Mouse (Mus musculus) erythroblast, embryonic 14.5 days (primary cell): ENCODE measurements around the gene Fbxw5. TPM values are rescaled to one million over a fixed set of nuclear protein-coding genes. Genes with fewer than 3 reads are reported as not detected.

Experiments
- H3K27me3 ChIP-seq: 2 replicates; pipeline ENCODE4 v1.6.1; 2012; ENCODE audit warnings: inconsistent platforms; ENCODE audit not compliant: control insufficient read depth
- H3K36me3 ChIP-seq: 2 replicates; pipeline ENCODE4 v1.6.1; 2012; ENCODE audit warnings: mild to moderate bottlenecking, inconsistent platforms; ENCODE audit not compliant: control insufficient read depth
- H3K4me1 ChIP-seq: 2 replicates; pipeline ENCODE4 v1.6.1; 2012; ENCODE audit warnings: inconsistent platforms; ENCODE audit not compliant: control insufficient read depth
- H3K4me3 ChIP-seq: replicated peaks from 2 replicates; pipeline ENCODE3; 2012; ENCODE audit warnings: moderate library complexity, mild to moderate bottlenecking, inconsistent platforms
- H3K9me3 ChIP-seq: 2 replicates; pipeline ENCODE4 v1.6.1; 2012; ENCODE audit warnings: low read length, inconsistent platforms, mixed read lengths; ENCODE audit not compliant: control insufficient read depth
- GATA1 ChIP-seq: IDR thresholded peaks from 2 replicates; pipeline ENCODE4 v1.6.1; 2012; ENCODE audit warnings: low read length, inconsistent platforms, mixed read lengths
- TAL1 ChIP-seq: IDR thresholded peaks from 3 replicates; pipeline ENCODE4 v1.6.1; 2012; ENCODE audit warnings: low read length, inconsistent platforms, mixed read lengths
- polyA plus RNA-seq: library from polyadenylated mRNA; stranded (reverse); fragments of >175 nt; gene quantifications from 2 replicates; pipeline ENCODE4 v1.2.3, GENCODE M21; 2012

Gene Fbxw5
- polyA plus RNA-seq, 1 experiment = 3.9 TPM

- TF ChIP-seq TAL1 (peak; percentile 80), GATA1 (peak; percentile 79)
- Histone ChIP-seq H3K27me3 (no peaks in the 10 kb centered on the region), H3K9me3 (no peaks in the 10 kb centered on the region), H3K36me3 (peaks cover 52% of the 10 kb centered on the region), H3K4me1 (peaks cover 69% of the 10 kb centered on the region), H3K4me3 (peak overlapping the region; percentile 72)
Measured at GRCm38 (mm10) chr2:25502726-25503125, 2.2 kb downstream of the Fbxw5 start.

GRCm38 (mm10) chr2:25504538-25504937 is 4.0 kb downstream of the Fbxw5 start:
- Histone ChIP-seq H3K4me1 (peaks cover 60% of the 10 kb centered on the region), H3K27me3 (no peaks in the 10 kb centered on the region), H3K9me3 (no peaks in the 10 kb centered on the region), H3K4me3 (no peak overlapping the region), H3K36me3 (peaks cover 52% of the 10 kb centered on the region)
- TF ChIP-seq GATA1 (no peak), TAL1 (no peak)

- peaks cover 57% of the 10 kb centered on the region for H3K4me1 ChIP-seq
- no peaks in the 10 kb centered on the region for H3K9me3 ChIP-seq
- peaks cover 52% of the 10 kb centered on the region for H3K36me3 ChIP-seq
- H3K27me3 ChIP-seq = no peaks in the 10 kb centered on the region
- no peak overlapping the region for H3K4me3 ChIP-seq
- TF ChIP-seq TAL1 (no peak), GATA1 (no peak)
Measured at GRCm38 (mm10) chr2:25505000-25505399, 4.5 kb downstream of the Fbxw5 start.

GRCm38 (mm10) chr2:25505860-25506259 is 5.3 kb downstream of the Fbxw5 start:
- TF ChIP-seq TAL1 (no peak), GATA1 (no peak)
- Histone ChIP-seq H3K9me3 (no peaks in the 10 kb centered on the region), H3K36me3 (peaks cover 52% of the 10 kb centered on the region), H3K27me3 (no peaks in the 10 kb centered on the region), H3K4me1 (peaks cover 57% of the 10 kb centered on the region), H3K4me3 (no peak overlapping the region)

GRCm38 (mm10) chr2:25506964-25507363 is 6.4 kb downstream of the Fbxw5 start:
- no peaks in the 10 kb centered on the region for H3K27me3 ChIP-seq
- H3K4me3 ChIP-seq = no peak overlapping the region
- no peak for TF ChIP-seq GATA1
- no peak for TF ChIP-seq TAL1
- peaks cover 52% of the 10 kb centered on the region for H3K4me1 ChIP-seq
- no peaks in the 10 kb centered on the region for H3K9me3 ChIP-seq
- peaks cover 47% of the 10 kb centered on the region for H3K36me3 ChIP-seq

GRCm38 (mm10) chr2:25509912-25510311 is 9.4 kb downstream of the Fbxw5 start:
- H3K36me3 ChIP-seq = peaks cover 17% of the 10 kb centered on the region
- TF ChIP-seq TAL1 (no peak), GATA1 (no peak)
- no peaks in the 10 kb centered on the region; the same call in 1 of the 2 replicates for H3K27me3 ChIP-seq
- H3K4me3 ChIP-seq = no peak overlapping the region
- H3K4me1 ChIP-seq = peaks cover 22% of the 10 kb centered on the region
- no peaks in the 10 kb centered on the region for H3K9me3 ChIP-seq

GRCm38 (mm10) chr2:25526510-25527302 is 26.2 kb downstream of the Fbxw5 start:
- TF ChIP-seq TAL1 (no peak), GATA1 (no peak)
- peaks cover 2% of the 10 kb centered on the region; the same call in 1 of the 2 replicates for H3K4me1 ChIP-seq
- no peaks in the 10 kb centered on the region for H3K9me3 ChIP-seq
- H3K4me3 ChIP-seq = no peak overlapping the region
- peaks cover 97% of the 10 kb centered on the region for H3K36me3 ChIP-seq
- no peaks in the 10 kb centered on the region for H3K27me3 ChIP-seq

GRCm38 (mm10) chr2:25533707-25534106 is 33.2 kb downstream of the Fbxw5 start:
- H3K4me3 ChIP-seq = no peak overlapping the region
- no peaks in the 10 kb centered on the region for H3K27me3 ChIP-seq
- TF ChIP-seq GATA1 (no peak), TAL1 (no peak)
- no peaks in the 10 kb centered on the region for H3K9me3 ChIP-seq
- H3K4me1 ChIP-seq = peaks cover 11% of the 10 kb centered on the region
- H3K36me3 ChIP-seq = peaks cover 97% of the 10 kb centered on the region

- Histone ChIP-seq H3K9me3 (no peaks in the 10 kb centered on the region), H3K4me3 (no peak overlapping the region), H3K36me3 (peaks cover 97% of the 10 kb centered on the region), H3K27me3 (no peaks in the 10 kb centered on the region), H3K4me1 (peaks cover 11% of the 10 kb centered on the region)
- no peak for TF ChIP-seq TAL1
- TF ChIP-seq GATA1 = no peak
Measured at GRCm38 (mm10) chr2:25534178-25534865, 33.8 kb downstream of the Fbxw5 start.
